Mouse (Mus musculus) midbrain, embryonic 15.5 days (tissue): Measurements from ENCODE around the gene Dock6. TPM values are rescaled to one million over a fixed set of nuclear protein-coding genes. Genes with fewer than 3 reads are reported as not detected.
A peak's percentile ranks its signal among the peaks of the same experiment; 100 is the strongest.
"Not testable (repeated sequence)": the region's sequence is repeated elsewhere in the genome, so short reads cannot be mapped to it uniquely, and the experiment has no call there.

Experiments
- ATAC-seq: fragments of 200-750 bp; cut with Nextera tagmentation; replicated peaks from 2 replicates; pipeline ENCODE4 v1.8.0; 2017; ENCODE audit warnings: moderate TSS enrichment
- H3K27ac ChIP-seq: fragments of 300-500 bp; sonication (generic); 2 replicates; pipeline ENCODE4 v1.5.1; 2015; ENCODE audit warnings: mild to moderate bottlenecking, inconsistent platforms
- H3K27me3 ChIP-seq: fragments of 300-500 bp; sonication (generic); replicated peaks from 2 replicates; pipeline ENCODE4 v1.6.1; 2015; ENCODE audit warnings: inconsistent platforms
- H3K36me3 ChIP-seq: fragments of 300-500 bp; sonication (generic); replicated peaks from 2 replicates; pipeline ENCODE4 v1.6.1; 2015; ENCODE audit warnings: inconsistent platforms
- H3K4me1 ChIP-seq: fragments of 300-500 bp; sonication (generic); 2 replicates; pipeline ENCODE4 v1.6.1; 2015; ENCODE audit warnings: inconsistent platforms
- H3K4me2 ChIP-seq: fragments of 300-500 bp; sonication (generic); 2 replicates; pipeline ENCODE4 v1.6.1; 2015; ENCODE audit warnings: inconsistent platforms, mild to moderate bottlenecking, moderate library complexity
- H3K4me3 ChIP-seq: fragments of 300-500 bp; sonication (generic); 2 replicates; pipeline ENCODE4 v1.5.1; 2015; ENCODE audit warnings: mild to moderate bottlenecking, inconsistent platforms
- H3K9ac ChIP-seq: fragments of 300-500 bp; sonication (generic); 2 replicates; pipeline ENCODE4 v1.6.1; 2015; ENCODE audit warnings: mild to moderate bottlenecking, inconsistent platforms
- H3K9me3 ChIP-seq: fragments of 300-500 bp; sonication (generic); 2 replicates; pipeline ENCODE4 v1.6.1; 2016; ENCODE audit warnings: inconsistent platforms
- WGBS: fragments of 180-500 bp; shearing (Covaris S2); methylation state at CpG from one replicate; pipeline ENCODE4 v1.1.7; 2015; ENCODE audit warnings: mixed read lengths; 5-methylcytosine and 5-hydroxymethylcytosine counted together
- polyA plus RNA-seq: library from polyadenylated mRNA; unstranded; fragments of >200 nt; fragmentation: Nextera tagmentation; extraction: Ambion mirVana; gene quantifications from 2 replicates; pipeline ENCODE4 v1.2.1, GENCODE M21; 2015

The Dock6 gene
- 19.2 and 20.4 TPM in 2 replicates for polyA plus RNA-seq

DNA sequence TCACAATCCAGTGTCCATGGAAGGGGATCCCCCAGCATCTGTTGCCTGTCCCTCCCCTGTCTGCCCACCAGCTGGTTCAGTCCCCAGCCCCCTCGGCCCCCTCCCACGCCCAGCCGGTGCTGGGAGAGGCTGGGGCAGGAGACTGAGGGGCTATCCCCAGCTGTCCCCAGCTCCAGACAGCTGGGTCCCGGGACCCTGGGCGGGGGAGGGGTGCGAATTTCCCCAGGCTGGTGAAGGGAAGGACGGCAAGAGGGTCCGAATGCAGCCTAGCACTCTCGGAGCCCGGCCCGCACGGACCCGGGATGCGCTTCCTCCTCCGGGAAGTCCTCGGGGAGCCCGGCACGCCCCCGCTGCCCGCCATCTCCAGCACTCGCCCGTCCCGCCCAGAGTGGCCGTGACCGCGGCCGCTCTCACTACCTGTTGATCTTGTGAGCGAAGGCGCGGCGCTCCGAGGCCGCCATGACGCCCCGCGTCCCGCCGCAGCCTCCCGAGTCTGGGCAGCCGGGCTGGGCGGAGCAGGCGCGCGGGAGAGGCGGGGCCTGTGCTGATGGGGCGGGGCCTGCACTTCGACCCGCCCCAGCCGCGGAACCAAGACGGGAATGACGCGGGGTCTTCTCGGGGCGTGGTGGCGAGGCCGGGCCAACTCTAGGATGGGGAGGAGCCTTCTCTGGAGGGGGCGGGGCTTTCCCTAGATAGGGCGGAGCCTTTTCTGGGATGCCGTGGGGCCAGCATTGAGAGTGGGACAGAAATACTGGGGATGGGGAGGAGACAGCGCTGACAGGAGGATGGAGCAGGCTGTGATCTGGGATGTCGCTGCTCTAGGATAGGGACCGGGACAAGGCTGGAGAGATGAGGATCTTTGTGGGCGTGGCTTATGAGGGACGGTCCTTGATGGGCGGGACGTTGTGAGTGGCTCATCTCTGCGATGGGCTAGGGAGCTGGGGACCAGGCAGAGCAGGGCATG, at the start of gene Dock6:
Gene Dock6 (minus strand): TSS at position 508 of the 964 bp plus-strand sequence.
- ATAC-seq = peak; percentile 89
- Histone ChIP-seq H3K4me3 (peak within 1 kb of the TSS; percentile 42), H3K4me2 (peak within 1 kb of the TSS; percentile 60), H3K9ac (no peak within 1 kb of the TSS; the same call in 1 of the 2 replicates), H3K36me3 (no peaks in the 10 kb centered on the region), H3K27ac (no peak within 1 kb of the TSS), H3K27me3 (no peaks in the 10 kb centered on the region), H3K4me1 (peaks cover 12% of the 10 kb centered on the region; the same call in 1 of the 2 replicates), H3K9me3 (no peaks in the 10 kb centered on the region)
- WGBS = under 1% methylated on average over 66 of the region's 68 CpGs

DNA sequence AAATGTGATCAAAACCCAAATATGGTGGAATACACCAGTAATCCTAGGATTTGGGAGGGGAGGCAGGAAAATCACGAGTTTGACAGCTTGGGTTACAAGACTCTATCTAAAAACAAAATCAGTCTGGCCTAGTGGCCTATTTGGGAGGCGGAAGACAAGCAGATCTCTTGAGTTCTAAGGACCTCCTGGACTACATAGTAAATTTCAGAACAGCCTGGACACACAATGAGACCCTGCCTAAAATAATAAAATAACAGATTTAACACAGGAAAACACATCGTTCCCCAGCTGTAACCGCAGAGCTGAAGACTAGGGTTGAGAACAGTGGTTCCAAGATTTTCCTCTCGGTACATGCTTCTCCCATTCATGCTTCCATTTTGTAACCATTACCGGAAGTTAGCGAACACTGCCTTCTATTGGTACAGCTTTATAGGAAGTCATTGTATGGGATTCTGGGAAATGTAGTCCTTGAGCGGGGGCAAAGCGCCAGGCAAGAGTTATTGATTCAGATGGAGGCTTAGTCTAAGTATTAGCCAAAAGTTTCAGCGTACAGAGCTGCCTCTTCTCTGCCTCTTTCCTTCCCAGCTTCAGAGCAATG, 48.9 kb upstream of the Dock6 start:
- Histone ChIP-seq H3K9me3 (no peaks in the 10 kb centered on the region), H3K4me3 (peak overlapping the region; percentile 40), H3K9ac (0 out of 2 replicates have a peak overlapping the region, but pooled peaks have one; percentile 22), H3K4me2 (peak overlapping the region; percentile 48), H3K27ac (peak overlapping the region; percentile 43), H3K4me1 (peaks cover 4% of the 10 kb centered on the region; the same call in 1 of the 2 replicates), H3K36me3 (no peaks in the 10 kb centered on the region), H3K27me3 (peaks cover 23% of the 10 kb centered on the region)
- peak; percentile 87 for ATAC-seq
- 12% methylated on average over 10 of the region's 10 CpGs for WGBS

DNA sequence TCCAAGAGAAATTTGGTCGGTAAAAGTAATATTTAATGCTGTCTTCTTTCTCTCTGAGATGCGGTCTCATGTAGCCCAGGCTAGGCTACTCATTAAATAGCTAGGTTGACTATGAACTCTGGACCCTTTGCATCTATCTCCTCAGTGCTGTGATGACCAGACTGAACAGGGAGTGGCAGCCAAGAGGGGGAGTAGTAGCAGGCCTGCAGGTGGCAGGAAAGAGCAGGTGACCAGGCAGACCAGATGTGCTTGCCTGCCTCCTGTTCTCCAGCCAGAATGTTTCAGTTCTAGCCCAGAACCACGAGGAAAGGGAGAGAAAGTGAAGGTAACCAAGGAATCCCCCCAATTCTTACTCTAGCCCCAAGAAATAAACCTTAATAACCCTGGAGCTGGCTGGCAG, 36.8 kb upstream of the Dock6 start:
- H3K9ac ChIP-seq = no peak overlapping the region
- ATAC-seq = no peak
- 63% methylated on average over 3 of the region's 3 CpGs for WGBS

DNA sequence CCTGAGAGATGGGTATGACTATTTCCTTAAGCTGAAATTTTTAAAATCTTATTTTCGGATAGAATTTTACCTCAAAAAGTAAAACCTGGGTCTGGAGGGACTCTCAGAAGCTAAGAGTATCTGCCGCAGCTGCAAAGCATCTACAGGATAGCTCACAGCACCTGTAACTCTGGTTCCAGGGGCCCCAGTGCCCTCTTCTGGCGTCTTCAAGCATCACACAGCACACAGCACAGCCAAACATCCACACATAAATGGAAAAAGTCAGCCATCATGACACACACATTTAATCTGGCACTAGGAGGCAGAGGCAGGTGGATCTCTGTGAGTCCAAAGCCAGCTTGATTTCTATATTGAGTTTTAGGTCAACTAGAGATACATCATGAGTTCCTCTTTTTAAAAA, 24.2 kb upstream of the Dock6 start:
- Histone ChIP-seq H3K9me3 (no peaks in the 10 kb centered on the region), H3K4me2 (no peak overlapping the region), H3K9ac (no peak overlapping the region), H3K4me3 (no peak overlapping the region), H3K4me1 (no peaks in the 10 kb centered on the region), H3K36me3 (no peaks in the 10 kb centered on the region), H3K27ac (no peak overlapping the region), H3K27me3 (no peaks in the 10 kb centered on the region)
- ATAC-seq = no peak
- 66% methylated on average over 3 of the region's 3 CpGs for whole genome bisulfite sequencing

More for the DNA sequence above, 36.8 kb upstream of the Dock6 start:
- Histone ChIP-seq H3K36me3 (no peaks in the 10 kb centered on the region), H3K27me3 (no peaks in the 10 kb centered on the region), H3K4me3 (no peak overlapping the region), H3K27ac (no peak overlapping the region), H3K9me3 (no peaks in the 10 kb centered on the region), H3K4me1 (no peaks in the 10 kb centered on the region), H3K4me2 (no peak overlapping the region)

DNA sequence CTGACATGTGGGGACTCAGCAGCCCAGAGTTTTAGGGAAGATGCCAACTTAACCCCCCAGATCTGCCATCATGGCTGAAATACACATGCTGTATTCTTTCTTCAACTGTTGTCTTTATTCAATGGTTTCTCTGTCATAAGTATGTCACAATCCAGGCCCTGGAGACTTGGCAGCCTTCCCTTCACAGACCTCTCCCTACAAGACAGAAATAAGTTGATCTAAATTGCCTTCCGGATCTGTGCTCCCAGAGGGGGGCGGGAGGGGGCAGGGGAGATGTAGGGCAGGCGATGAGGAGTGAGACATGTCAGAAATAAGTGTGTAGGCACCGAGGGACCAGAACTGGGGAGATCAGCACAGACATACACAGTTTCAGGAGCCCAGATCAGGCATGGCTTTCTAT, 19.8 kb upstream of the Dock6 start:
- no peak for ATAC-seq
- no peaks in the 10 kb centered on the region for H3K27me3 ChIP-seq
- no peaks in the 10 kb centered on the region for H3K4me1 ChIP-seq
- H3K36me3 ChIP-seq = no peaks in the 10 kb centered on the region
- no peak overlapping the region for H3K9ac ChIP-seq
- WGBS = 62% methylated on average over 4 of the region's 4 CpGs
- no peak overlapping the region for H3K27ac ChIP-seq
- H3K4me2 ChIP-seq = no peak overlapping the region
- no peak overlapping the region for H3K4me3 ChIP-seq
- no peaks in the 10 kb centered on the region for H3K9me3 ChIP-seq

DNA sequence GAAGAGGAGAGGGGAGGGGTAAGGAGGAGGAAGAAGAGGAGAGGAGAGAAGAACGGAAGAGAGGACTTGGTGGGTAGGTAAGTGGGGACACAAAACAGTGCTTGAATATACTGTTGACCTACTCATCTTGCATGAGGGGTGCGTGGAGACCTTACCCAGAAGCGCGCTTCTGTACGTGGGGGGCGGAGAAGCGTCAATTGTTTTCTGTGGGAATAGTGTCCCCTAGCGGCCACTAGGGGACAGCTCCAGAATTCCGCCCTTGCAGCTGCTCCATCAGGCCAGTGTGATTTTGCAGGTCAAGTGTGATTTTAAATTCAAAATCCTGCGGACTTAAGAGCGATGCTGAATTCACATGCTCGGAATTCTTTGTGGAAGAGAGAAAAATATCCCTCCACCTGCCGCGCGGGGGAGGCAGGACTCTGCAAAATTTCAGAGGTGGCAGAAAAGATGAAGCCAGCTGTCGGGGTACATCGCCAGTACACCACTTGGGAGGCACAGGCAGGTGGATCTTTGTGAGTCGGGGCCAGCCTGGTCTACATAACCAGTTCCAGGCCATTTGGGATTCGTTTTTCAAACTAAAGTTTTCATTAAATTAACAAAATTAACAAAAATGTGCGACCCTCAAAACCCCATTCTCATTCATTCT, 18.6 kb upstream of the Dock6 start:
- ATAC-seq = peak; percentile 54

DNA sequence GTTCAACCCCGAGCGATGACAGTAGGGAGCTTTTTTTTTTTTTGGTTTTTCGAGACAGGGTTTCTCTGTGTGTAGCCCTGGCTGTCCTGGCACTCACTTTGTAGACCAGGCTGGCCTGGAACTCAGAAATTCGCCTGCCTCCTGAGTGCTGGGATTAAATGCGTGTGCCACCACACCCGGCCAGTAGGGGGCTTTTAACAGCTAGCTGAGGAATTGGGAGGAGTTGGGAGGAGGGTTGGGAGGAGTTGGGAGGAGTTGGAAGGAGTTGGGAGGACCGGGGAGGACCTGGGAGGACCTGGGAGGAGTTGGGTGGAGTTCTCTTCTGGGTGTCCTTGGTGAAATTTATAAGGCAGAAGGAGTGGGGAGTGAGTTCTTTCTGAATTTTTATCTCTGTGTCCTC, 16.9 kb upstream of the Dock6 start:
- 54% methylated on average over 7 of the region's 7 CpGs for WGBS
- H3K4me2 ChIP-seq, H3K36me3 ChIP-seq, H3K4me1 ChIP-seq, H3K9ac ChIP-seq, ATAC-seq, H3K9me3 ChIP-seq, H3K4me3 ChIP-seq, H3K27ac ChIP-seq, H3K27me3 ChIP-seq: not testable (repeated sequence)

More for the DNA sequence above, 18.6 kb upstream of the Dock6 start:
- Histone ChIP-seq H3K27me3 (no peaks in the 10 kb centered on the region), H3K9me3 (no peaks in the 10 kb centered on the region), H3K4me2 (peak overlapping the region; percentile 38), H3K27ac (no peak overlapping the region), H3K36me3 (no peaks in the 10 kb centered on the region), H3K9ac (no peak overlapping the region), H3K4me3 (peak overlapping the region; percentile 23; the same call in 1 of the 2 replicates), H3K4me1 (no peaks in the 10 kb centered on the region)
- 12% methylated on average over 20 of the region's 20 CpGs for WGBS

DNA sequence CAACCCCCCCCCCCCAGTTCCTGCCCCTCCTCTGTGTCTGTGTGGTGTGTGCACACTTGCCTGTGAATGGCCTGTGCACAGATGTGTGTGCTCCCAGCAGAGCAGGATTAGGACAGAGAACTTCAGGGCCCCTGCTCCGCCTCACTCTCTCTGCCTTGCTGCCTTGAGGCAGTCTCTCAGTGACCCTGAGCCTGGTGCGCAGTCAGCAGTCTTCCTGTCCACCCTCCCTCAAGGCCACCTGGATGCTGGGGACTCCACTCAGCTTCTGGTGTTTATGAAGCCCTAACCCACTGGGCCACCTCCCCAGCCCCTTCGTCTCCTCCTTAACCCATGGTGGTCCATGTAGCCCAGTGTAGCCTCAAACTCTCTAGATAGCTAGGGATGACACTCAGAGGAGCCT, 15.3 kb upstream of the Dock6 start:
- Histone ChIP-seq H3K4me2 (no peak overlapping the region), H3K9me3 (no peaks in the 10 kb centered on the region), H3K9ac (no peak overlapping the region), H3K36me3 (no peaks in the 10 kb centered on the region), H3K27me3 (no peaks in the 10 kb centered on the region), H3K4me1 (no peaks in the 10 kb centered on the region), H3K4me3 (no peak overlapping the region), H3K27ac (no peak overlapping the region)
- ATAC-seq = no peak
- 71% methylated on average over 3 of the region's 3 CpGs for WGBS

DNA sequence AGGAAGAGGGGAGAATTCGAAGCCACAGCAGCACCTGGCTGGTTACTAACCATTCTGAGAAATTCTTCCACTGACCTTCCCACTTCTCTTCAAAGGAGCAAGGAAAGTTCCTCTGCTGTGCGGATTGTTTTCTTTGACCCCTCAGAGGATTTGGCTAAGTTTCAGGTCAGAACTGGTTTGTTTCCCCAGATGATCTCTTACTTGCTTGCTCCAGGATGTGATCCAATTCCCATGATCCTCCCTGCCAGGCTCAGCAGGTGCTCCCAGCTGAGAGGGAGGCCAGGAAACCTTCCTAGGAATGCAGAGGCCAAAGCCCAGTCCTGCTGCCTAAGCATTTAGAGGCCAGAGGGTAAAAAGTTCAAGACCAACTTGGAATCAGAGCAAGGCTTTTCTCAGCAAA, 14.2 kb upstream of the Dock6 start:
- Histone ChIP-seq H3K9me3 (no peaks in the 10 kb centered on the region), H3K9ac (peak overlapping the region; percentile 3; the same call in 1 of the 2 replicates), H3K4me3 (no peak overlapping the region), H3K36me3 (no peaks in the 10 kb centered on the region), H3K27ac (no peak overlapping the region), H3K4me1 (no peaks in the 10 kb centered on the region), H3K27me3 (no peaks in the 10 kb centered on the region), H3K4me2 (no peak overlapping the region)
- WGBS = 59% methylated on average over 2 of the region's 2 CpGs
- no peak for ATAC-seq

DNA sequence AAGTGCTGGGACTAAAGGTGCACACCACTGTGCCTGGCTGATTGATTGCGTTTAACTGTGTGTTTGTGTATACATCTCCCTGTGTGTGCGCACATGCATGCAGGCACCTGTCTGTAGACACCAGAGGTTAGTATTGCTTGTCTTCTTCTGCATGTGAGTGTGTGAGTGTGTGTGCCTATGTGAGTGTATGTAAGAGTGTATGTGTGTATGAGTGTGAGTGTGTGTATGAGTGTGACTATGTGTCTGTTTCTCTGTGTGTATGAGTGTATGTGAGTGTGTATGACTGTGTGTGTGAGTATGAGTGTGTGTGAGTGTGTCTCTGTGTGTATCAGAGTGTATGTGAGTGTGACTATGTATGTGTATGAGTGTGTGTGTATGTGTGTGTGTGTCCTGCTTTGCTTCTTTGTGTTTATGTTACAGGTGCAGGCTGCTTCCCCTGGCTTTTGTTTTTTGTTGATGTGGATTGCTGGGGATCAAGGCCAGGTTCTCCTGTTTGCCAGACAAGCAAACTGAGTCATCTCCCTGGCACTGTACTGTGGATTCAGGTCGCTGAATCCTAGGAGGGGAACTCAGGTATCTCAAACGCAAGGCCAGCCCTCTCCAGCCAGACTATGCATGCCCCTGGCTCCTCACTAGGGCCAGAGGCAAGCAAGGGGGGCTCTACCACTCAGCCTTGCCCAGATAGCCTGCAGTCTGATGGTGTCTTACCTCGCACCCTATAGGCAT, 13.4 kb upstream of the Dock6 start:
- no peaks in the 10 kb centered on the region for H3K27me3 ChIP-seq
- H3K4me1 ChIP-seq = no peaks in the 10 kb centered on the region
- H3K4me2 ChIP-seq = no peak overlapping the region
- no peaks in the 10 kb centered on the region for H3K36me3 ChIP-seq
- H3K27ac ChIP-seq = peak overlapping the region; percentile 41; the same call in 1 of the 2 replicates
- no peaks in the 10 kb centered on the region for H3K9me3 ChIP-seq
- no peak overlapping the region for H3K4me3 ChIP-seq
- H3K9ac ChIP-seq = no peak overlapping the region
- no peak for ATAC-seq
- WGBS = 75% methylated on average over 5 of the region's 5 CpGs

DNA sequence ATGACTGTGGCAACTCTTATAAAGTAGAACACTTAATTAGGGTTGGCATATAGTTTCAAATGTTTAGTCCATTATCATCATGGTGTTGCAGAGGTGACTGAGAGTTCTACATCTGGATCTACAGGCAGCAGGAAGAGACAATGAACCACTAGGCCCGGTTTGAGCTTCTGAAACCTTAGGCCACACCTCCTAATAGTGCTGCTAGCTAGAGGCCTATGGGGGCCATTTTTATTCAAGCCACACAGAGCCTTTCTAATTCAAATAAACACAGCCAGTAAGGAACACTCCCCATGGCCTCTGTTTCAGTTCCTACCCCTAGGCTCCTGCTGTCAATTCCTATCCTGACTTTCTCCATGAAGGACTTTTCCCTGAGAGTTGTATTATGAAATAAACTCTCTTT, 9.7 kb upstream of the Dock6 start:
- 82% methylated on average over 1 of the region's 1 CpGs for WGBS
- no peak overlapping the region for H3K4me2 ChIP-seq
- no peaks in the 10 kb centered on the region for H3K27me3 ChIP-seq
- H3K4me1 ChIP-seq = no peaks in the 10 kb centered on the region
- no peaks in the 10 kb centered on the region for H3K36me3 ChIP-seq
- no peaks in the 10 kb centered on the region for H3K9me3 ChIP-seq
- no peak overlapping the region for H3K4me3 ChIP-seq
- H3K9ac ChIP-seq = no peak overlapping the region
- ATAC-seq = no peak
- H3K27ac ChIP-seq = no peak overlapping the region

DNA sequence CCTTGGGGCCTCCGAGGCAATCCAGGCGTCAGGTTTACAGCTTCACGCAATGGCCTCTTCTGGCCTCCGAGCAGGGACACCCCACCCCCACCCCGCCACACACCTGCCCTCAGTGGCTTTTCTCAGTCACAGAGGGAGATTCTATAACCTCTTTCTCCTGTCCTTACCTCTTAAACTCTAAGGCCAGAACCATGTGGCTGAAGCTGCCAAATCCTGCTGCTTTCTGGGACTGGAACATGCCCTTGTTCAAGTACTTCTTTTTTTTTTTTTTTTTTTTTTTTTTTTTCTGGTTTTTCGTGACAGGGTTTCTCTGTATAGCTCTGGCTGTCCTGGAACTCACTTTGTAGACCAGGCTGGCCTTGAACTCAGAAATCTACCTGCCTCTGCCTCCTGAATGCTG, 7.9 kb upstream of the Dock6 start:
- not testable (repeated sequence) for H3K4me3 ChIP-seq, H3K9ac ChIP-seq, H3K36me3 ChIP-seq, H3K4me2 ChIP-seq, H3K27me3 ChIP-seq, ATAC-seq, H3K4me1 ChIP-seq, H3K9me3 ChIP-seq, H3K27ac ChIP-seq
- 59% methylated on average over 6 of the region's 6 CpGs for WGBS
